Mouse (Mus musculus) lung, adult 2 months (tissue): ENCODE measurements around the gene Il12rb1.

Experiments used
- CTCF ChIP-seq: fragments of 200-500 bp; IDR thresholded peaks from 2 replicates; pipeline ENCODE4 v1.5.1; 2011; ENCODE audit warnings: mild to moderate bottlenecking, low read length, control low read depth; ENCODE audit not compliant: insufficient read depth
- POLR2A ChIP-seq: fragments of 200-500 bp; IDR thresholded peaks from 2 replicates; pipeline ENCODE4 v1.6.1; 2011; ENCODE audit warnings: low read depth, mild to moderate bottlenecking, control low read depth, low read length, borderline replicate concordance; ENCODE audit errors: extremely low read depth

GRCm38 (mm10) chr8:70775227-70775626, 33.0 kb upstream of the Il12rb1 start:
- TF ChIP-seq CTCF, result no peak
- TF ChIP-seq POLR2A, result no peak
